In genomic region chr4:46039899-46040298, GRCm38 (mm10) we compare ENCODE assay signal across 9 mouse cellular contexts. TPM values are rescaled to one million over a fixed set of nuclear protein-coding genes. Genes with fewer than 3 reads are reported as not detected.
DNase-seq lines count a peak whose midpoint lies in the region; ATAC-seq and TF ChIP-seq lines count a peak whose summit lies in the region.
"Had no signal": no experiment of that assay in that cellular context is flagged by ENCODE, and none has a peak within 500 bp of the region (broad histone marks: within the 10 kb centered on the region; RNA-seq: fewer than 3 reads in every experiment).

No protein-coding gene starts in this region.

- no peaks in the 10 kb centered on the region for H3K9me3 ChIP-seq in heart, embryonic 10.5 days
- H3K9me3 ChIP-seq in hindbrain, embryonic 16.5 days (ENCODE audit: control insufficient read depth, low read length): no peaks in the 10 kb centered on the region
- H3K9me3 ChIP-seq in midbrain, postnatal 0 days (ENCODE audit: low read length): no peaks in the 10 kb centered on the region

- TF ChIP-seq CTCF in midbrain, postnatal 0 days (IDR thresholded peaks at IDR 0.05): no peak

- intact Hi-C loops in gastrocnemius, postnatal 36 days (cut with DNase I): loop anchor here (2.0 to 5.0 kb wide), 3 partner anchors 25 to 62 kb away; no protein-coding TSS in a partner anchor

- no peak for DNase-seq in heart, embryonic 10.5 days (ENCODE audit: low spot score)
- DNase-seq in heart, postnatal 4 days: no peak
- peak; percentile 23 for DNase-seq in c-Kit-positive CD71-positive TER-119-negative erythroid progenitor cells, embryonic 14.5 days (ENCODE audit: low read depth)
- no peak for DNase-seq in midbrain, postnatal 0 days (ENCODE audit: low spot score)
- no peak for DNase-seq in urinary bladder, postnatal 4 days (ENCODE audit: low spot score in 2 of 2)
- no peak for DNase-seq in gastrocnemius, postnatal 36 days
- DNase-seq in adrenal gland, adult 8-10 months: no peak
- DNase-seq: lung, postnatal 14 days had no signal

- H3K4me1 ChIP-seq in heart, embryonic 10.5 days: peaks cover 68% of the 10 kb centered on the region
- peaks cover 15% of the 10 kb centered on the region for H3K4me1 ChIP-seq in hindbrain, embryonic 16.5 days (ENCODE audit: control insufficient read depth, insufficient read depth, low read depth, low read length)
- peaks cover 8% of the 10 kb centered on the region; the same call in 1 of the 2 replicates for H3K4me1 ChIP-seq in midbrain, postnatal 0 days (ENCODE audit: insufficient read depth, low read length)

- no peaks in the 10 kb centered on the region for H3K36me3 ChIP-seq in heart, embryonic 10.5 days
- H3K36me3 ChIP-seq in hindbrain, embryonic 16.5 days (ENCODE audit: control insufficient read depth, insufficient read depth, low read length): no peaks in the 10 kb centered on the region
- peaks cover 3% of the 10 kb centered on the region; the same call in 1 of the 2 replicates for H3K36me3 ChIP-seq in midbrain, postnatal 0 days (ENCODE audit: insufficient read depth, low read length)

- 11% methylated on average over 6 of the region's 6 CpGs for WGBS in heart, embryonic 10.5 days
- WGBS in hindbrain, embryonic 16.5 days: 20% methylated on average over 6 of the region's 6 CpGs
- 17% methylated on average over 6 of the region's 6 CpGs for WGBS in midbrain, postnatal 0 days

- peak overlapping the region; percentile 97 for H3K27ac ChIP-seq in heart, embryonic 10.5 days
- no peak overlapping the region for H3K27ac ChIP-seq in hindbrain, embryonic 16.5 days (ENCODE audit: low read depth, low read length)
- H3K27ac ChIP-seq in midbrain, postnatal 0 days (ENCODE audit: low read depth, low read length): no peak overlapping the region

- peak overlapping the region; percentile 99 for H3K4me2 ChIP-seq in hindbrain, embryonic 16.5 days (ENCODE audit: low read length)
- H3K4me2 ChIP-seq in midbrain, postnatal 0 days (ENCODE audit: low read depth, low read length, poor library complexity, severe bottlenecking): peak overlapping the region; percentile 98

- H3K27me3 ChIP-seq in heart, embryonic 10.5 days (ENCODE audit: insufficient read depth, poor library complexity, severe bottlenecking): peaks cover 33% of the 10 kb centered on the region
- peaks cover 29% of the 10 kb centered on the region for H3K27me3 ChIP-seq in hindbrain, embryonic 16.5 days (replicated peaks; ENCODE audit: control insufficient read depth, insufficient read depth, low read length)
- peaks cover 35% of the 10 kb centered on the region; the same call in 1 of the 2 replicates for H3K27me3 ChIP-seq in midbrain, postnatal 0 days (ENCODE audit: insufficient read depth, low read length)

- ATAC-seq in hindbrain, embryonic 16.5 days: no peak
- no peak for ATAC-seq in midbrain, postnatal 0 days (ENCODE audit: low FRiP score)

- peak overlapping the region; percentile 67; the same call in 1 of the 2 replicates for H3K9ac ChIP-seq in hindbrain, embryonic 16.5 days (ENCODE audit: low read depth, low read length)
- H3K9ac ChIP-seq in midbrain, postnatal 0 days (replicated peaks; ENCODE audit: low read length, poor library complexity, severe bottlenecking): no peak overlapping the region

- peak overlapping the region; percentile 86 for H3K4me3 ChIP-seq in heart, embryonic 10.5 days
- H3K4me3 ChIP-seq in hindbrain, embryonic 16.5 days (ENCODE audit: low read length): peak overlapping the region; percentile 65
- peak overlapping the region; percentile 55; the same call in 1 of the 2 replicates for H3K4me3 ChIP-seq in midbrain, postnatal 0 days (ENCODE audit: low read depth, low read length)

RNA-seq across cellular contexts. Expression of gene Tmod1, which starts 1.2 kb away (rescaled TPM):
- 132 and 215 TPM in 2 replicates for polyA plus RNA-seq in heart, embryonic 10.5 days (2016; fragmentation: Nextera tagmentation; extraction: Ambion mirVana)
- 100 to 1,000 TPM; 278 to 282 TPM for total RNA-seq in heart, postnatal 4 days (2021)
- 2.1 and 3.0 TPM in 2 replicates for polyA plus RNA-seq in hindbrain, embryonic 16.5 days (2015; fragmentation: Nextera tagmentation; extraction: Ambion mirVana)
- 0.42 and 0.55 TPM in 2 replicates for total RNA-seq in midbrain, postnatal 0 days (2014; rRNA removed)
- polyA plus RNA-seq in midbrain, postnatal 0 days (2015; fragmentation: Nextera tagmentation; extraction: Ambion mirVana): 0.75 and 1.0 TPM in 2 replicates
- total RNA-seq in gastrocnemius, postnatal 36 days (2021): 100 to 1,000 TPM; 199 to 210 TPM
- 10 to 100 TPM in 2 of 4 experiments, 1 to 10 TPM in 2; 4.5 to 14.8 (median 9.2) TPM for total RNA-seq in adrenal gland, adult 8-10 months (2022)

Comparison
In these comparisons a context has a peak if more than half of its experiments do, and no peak if none do; other contexts are left out.
1. RNA of gene Tmod1, which starts 1.2 kb away (total RNA-seq): 278 to 282 TPM in heart, postnatal 4 days and 199 to 210 TPM in gastrocnemius, postnatal 36 days; 4.5 to 14.8 TPM in adrenal gland, adult 8-10 months and 0.42 to 0.55 TPM in midbrain, postnatal 0 days; every median in the first group is over 10 times any median in the second.
2. Peak in every context shown above with its lines, with median percentiles within 50 percentile points of each other: H3K4me3 ChIP-seq.